Mouse (Mus musculus): Measurements from ENCODE around the gene Tollip.

GRCm38 (mm10) chr7:141861046-141861445, 57.3 kb downstream of the Tollip start:
- no peak for TF ChIP-seq CTCF (IDR thresholded peaks at IDR 0.05; ENCODE audit: low read depth)
- no peak for TF ChIP-seq EP300 (IDR thresholded peaks at IDR 0.05; ENCODE audit: low read depth)

Data from liver, postnatal 0 days (tissue).